Mouse (Mus musculus) cerebellum, postnatal 36 days (tissue): Measurements from ENCODE around the gene Nup85.

Experiments
- DNase-seq, 2 experiments: peaks; one replicate each; pipeline ENCODE4 v3.0.0; 2021 to 2022; ENCODE audit warnings: mixed read lengths in 2 of 2

Gene Nup85

GRCm38 (mm10) chr11:115614346-115615107 is 50.3 kb downstream of the Nup85 start:
- DNase-seq, result no peak

- no peak for DNase-seq
Observed at GRCm38 (mm10) chr11:115615108-115615825, 51.0 kb downstream of the Nup85 start.

GRCm38 (mm10) chr11:115615875-115616274 is 51.6 kb downstream of the Nup85 start:
- no peak for DNase-seq

- no peak for DNase-seq
Observed at GRCm38 (mm10) chr11:115616371-115616770, 52.1 kb downstream of the Nup85 start.

- no peak for DNase-seq
Observed at GRCm38 (mm10) chr11:115616893-115617292, 52.7 kb downstream of the Nup85 start.

GRCm38 (mm10) chr11:115618001-115618400 is 53.8 kb downstream of the Nup85 start:
- DNase-seq, result no peak

- DNase-seq, result no peak
Observed at GRCm38 (mm10) chr11:115618732-115619516, 54.7 kb downstream of the Nup85 start.

- no peak for DNase-seq
Observed at GRCm38 (mm10) chr11:115619949-115620348, 55.7 kb downstream of the Nup85 start.

GRCm38 (mm10) chr11:115623487-115624070 is 59.3 kb downstream of the Nup85 start:
- DNase-seq, result no peak

GRCm38 (mm10) chr11:115625877-115626276 is 61.6 kb downstream of the Nup85 start:
- no peak for DNase-seq

- no peak for DNase-seq
Observed at GRCm38 (mm10) chr11:115626824-115627616, 62.8 kb downstream of the Nup85 start.

- DNase-seq, result peak; percentile 100
Observed at GRCm38 (mm10) chr11:115627705-115628464, 63.7 kb downstream of the Nup85 start, which contains the start of gene Slc25a19. Slc25a19 (minus strand) TSS chr11:115628295.

- DNase-seq, result no peak
Observed at GRCm38 (mm10) chr11:115628465-115629101, 64.3 kb downstream of the Nup85 start.

GRCm38 (mm10) chr11:115629734-115630531 is 65.7 kb downstream of the Nup85 start:
- no peak for DNase-seq

- no peak for DNase-seq
Observed at GRCm38 (mm10) chr11:115630532-115631504, 66.6 kb downstream of the Nup85 start.

GRCm38 (mm10) chr11:115631505-115631890 is 67.3 kb downstream of the Nup85 start:
- DNase-seq, result peak; percentile 40 to 58

- DNase-seq, result no peak
Observed at GRCm38 (mm10) chr11:115632247-115632646, 68.0 kb downstream of the Nup85 start.

- DNase-seq, result no peak
Observed at GRCm38 (mm10) chr11:115632862-115633261, 68.6 kb downstream of the Nup85 start.
